11 mouse cellular contexts compared by ENCODE assay signal in the genomic region with DNA sequence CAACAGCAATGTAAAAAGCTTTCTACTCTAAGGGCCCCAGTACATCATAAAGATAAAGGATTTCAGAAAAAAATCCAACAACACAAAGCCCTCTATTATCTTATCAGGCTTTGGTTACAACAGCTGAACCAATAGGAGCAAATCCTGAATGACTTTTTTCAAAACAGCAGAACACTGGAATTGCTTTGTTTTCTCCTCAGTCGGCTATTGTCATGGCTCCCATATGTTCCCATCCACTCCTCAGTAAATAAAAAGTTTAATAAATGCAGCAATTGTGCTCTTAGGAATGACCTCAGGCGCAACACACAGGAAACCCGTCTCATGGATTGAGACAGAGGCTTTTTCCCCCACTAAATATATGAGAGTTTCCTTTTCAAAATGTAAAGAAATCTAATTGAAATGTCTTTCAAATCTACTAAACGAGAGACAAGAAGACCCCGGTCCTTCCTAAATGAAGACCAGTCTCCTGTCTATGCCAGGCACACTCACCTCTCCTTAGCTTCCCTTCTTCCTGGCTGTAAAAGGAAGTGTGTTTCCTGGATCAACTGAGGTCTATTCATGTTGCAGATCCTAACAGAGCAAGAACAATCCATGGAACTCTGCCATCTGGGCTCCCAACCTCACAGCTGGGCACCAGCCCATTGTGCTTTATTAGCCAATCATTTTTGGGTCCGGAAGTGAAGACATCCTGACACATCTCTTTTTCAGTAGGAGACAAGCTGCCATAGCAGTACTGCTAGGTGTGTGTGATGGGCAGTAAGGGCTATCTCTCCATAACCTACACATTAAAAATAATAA.
A peak's percentile ranks its signal among the peaks of the same experiment; 100 is the strongest.
DNase-seq lines count a peak whose midpoint lies in the region; ATAC-seq and TF ChIP-seq lines count a peak whose summit lies in the region.
"Had no signal": no experiment of that assay in that cellular context is flagged by ENCODE, and none has a peak within 500 bp of the region (broad histone marks: within the 10 kb centered on the region; RNA-seq: fewer than 3 reads in every experiment).

No protein-coding gene starts in this region.

- no peak for ATAC-seq in kidney, embryonic 15.5 days (replicated peaks; ENCODE audit: low FRiP score)
- peak; percentile 82 for ATAC-seq in intestine, postnatal 0 days

- 0 out of 2 replicates have a peak overlapping the region, but pooled peaks have one; percentile 18 for H3K27ac ChIP-seq in kidney, embryonic 15.5 days
- no peak overlapping the region for H3K27ac ChIP-seq in intestine, postnatal 0 days (ENCODE audit: low read depth, low read length)

- no peaks in the 10 kb centered on the region for H3K9me3 ChIP-seq in kidney, embryonic 15.5 days (replicated peaks)
- no peaks in the 10 kb centered on the region for H3K9me3 ChIP-seq in intestine, postnatal 0 days (ENCODE audit: control insufficient read depth)

- H3K4me2 ChIP-seq in kidney, embryonic 15.5 days, result no peak overlapping the region
- no peak overlapping the region; the same call in 1 of the 2 replicates for H3K4me2 ChIP-seq in intestine, postnatal 0 days (replicated peaks; ENCODE audit: low read depth)
- H3K4me2 ChIP-seq: liver, embryonic 11.5 days had no signal

- H3K4me3 ChIP-seq in kidney, embryonic 15.5 days (replicated peaks), result no peak overlapping the region
- no peak overlapping the region for H3K4me3 ChIP-seq in intestine, postnatal 0 days (ENCODE audit: low read depth, low read length)

- no peak for DNase-seq in kidney, postnatal 25 days
- DNase-seq in right cerebral cortex, postnatal 10 days (ENCODE audit: low spot score in 2 of 2), result peak; percentile 42 to 44
- DNase-seq in right cerebral cortex, postnatal 14 days, result no peak
- no peak for DNase-seq in urinary bladder, postnatal 10 days (ENCODE audit: low spot score)
- no peak for DNase-seq in right cerebral cortex, postnatal 36 days (ENCODE audit: low spot score in 2 of 2)
- DNase-seq: adrenal gland, postnatal 10 days; kidney, postnatal 36 days; thymus, adult 18-20 months had no signal

- peaks cover 7% of the 10 kb centered on the region; the same call in 1 of the 2 replicates for H3K4me1 ChIP-seq in kidney, embryonic 15.5 days
- 0 out of 2 replicates have a peak, but pooled peaks cover 6% of the 10 kb centered on the region for H3K4me1 ChIP-seq in intestine, postnatal 0 days (replicated peaks; ENCODE audit: control insufficient read depth, insufficient read depth, low read length)

- no peak for TF ChIP-seq CTCF in intestine, postnatal 0 days (IDR thresholded peaks at IDR 0.05; ENCODE audit: low read depth)

- no peaks in the 10 kb centered on the region; the same call in none of the 2 replicates for H3K27me3 ChIP-seq in kidney, embryonic 15.5 days
- H3K27me3 ChIP-seq in intestine, postnatal 0 days (replicated peaks; ENCODE audit: control insufficient read depth, insufficient read depth, low read length), result no peaks in the 10 kb centered on the region

- H3K36me3 ChIP-seq in kidney, embryonic 15.5 days, result no peaks in the 10 kb centered on the region
- no peaks in the 10 kb centered on the region for H3K36me3 ChIP-seq in intestine, postnatal 0 days (ENCODE audit: control insufficient read depth, insufficient read depth)

- no peak overlapping the region for H3K9ac ChIP-seq in kidney, embryonic 15.5 days
- no peak overlapping the region for H3K9ac ChIP-seq in intestine, postnatal 0 days (ENCODE audit: low read depth, low read length)

- 57% methylated on average over 6 of the region's 6 CpGs for WGBS in kidney, embryonic 15.5 days
- 43% methylated on average over 6 of the region's 6 CpGs for WGBS in intestine, postnatal 0 days

Comparison
In these comparisons a context has a peak if more than half of its experiments do, and no peak if none do; other contexts are left out.
1. DNase-seq: peak in right cerebral cortex, postnatal 10 days (2 of 2); none in kidney, postnatal 25 days (0 of 2), right cerebral cortex, postnatal 14 days (single experiment), urinary bladder, postnatal 10 days (single experiment) and right cerebral cortex, postnatal 36 days (0 of 2).